Mouse (Mus musculus) adipocyte (in vitro differentiated cells): ENCODE results near the gene Arih1.
"Not testable (repeated sequence)": the region's sequence is repeated elsewhere in the genome, so short reads cannot be mapped to it uniquely, and the experiment has no call there.

Source experiments
- DNase-seq: peaks from one replicate; pipeline ENCODE4 v3.0.0-alpha.2; 2016; ENCODE audit warnings: low spot score

Gene Arih1

GRCm38 (mm10) chr9:59458997-59459510, 27.4 kb downstream of the Arih1 start:
- peak; percentile 80 for DNase-seq

GRCm38 (mm10) chr9:59458416-59458815, 28.0 kb downstream of the Arih1 start:
- no peak for DNase-seq

GRCm38 (mm10) chr9:59457671-59458070, 28.7 kb downstream of the Arih1 start:
- DNase-seq: no peak

GRCm38 (mm10) chr9:59455404-59456068, 30.9 kb downstream of the Arih1 start:
- DNase-seq: no peak

GRCm38 (mm10) chr9:59433729-59434128, 52.7 kb downstream of the Arih1 start:
- DNase-seq: no peak

GRCm38 (mm10) chr9:59431626-59432025, 54.8 kb downstream of the Arih1 start:
- no peak for DNase-seq

GRCm38 (mm10) chr9:59420487-59420886, 65.9 kb downstream of the Arih1 start:
- no peak for DNase-seq

GRCm38 (mm10) chr9:59407271-59407670, 79.1 kb downstream of the Arih1 start:
- DNase-seq: no peak

- no peak for DNase-seq
Observed at GRCm38 (mm10) chr9:59389086-59389485, 97.3 kb downstream of the Arih1 start.

GRCm38 (mm10) chr9:59388311-59388710, 98.1 kb downstream of the Arih1 start:
- no peak for DNase-seq

- no peak for DNase-seq
Observed at GRCm38 (mm10) chr9:59387461-59387860, 99.0 kb downstream of the Arih1 start.

- DNase-seq: no peak
Observed at GRCm38 (mm10) chr9:59375626-59376025, 110.8 kb downstream of the Arih1 start.

- DNase-seq: no peak
Observed at GRCm38 (mm10) chr9:59369646-59370045, 116.8 kb downstream of the Arih1 start.

GRCm38 (mm10) chr9:59369220-59369619, 117.2 kb downstream of the Arih1 start:
- DNase-seq: no peak

- DNase-seq: not testable (repeated sequence)
Observed at GRCm38 (mm10) chr9:59360487-59360886, 125.9 kb downstream of the Arih1 start.

GRCm38 (mm10) chr9:59358041-59358440, 128.4 kb downstream of the Arih1 start:
- DNase-seq: not testable (repeated sequence)

- DNase-seq: peak; percentile 90
Observed at GRCm38 (mm10) chr9:59353253-59353639, 133.2 kb downstream of the Arih1 start, which contains the start of gene Bbs4. Gene Bbs4 (minus strand): TSS chr9:59353508.

GRCm38 (mm10) chr9:59352586-59353252, 133.7 kb downstream of the Arih1 start:
- DNase-seq: peak; percentile 5

GRCm38 (mm10) chr9:59346176-59346575, 140.2 kb downstream of the Arih1 start:
- no peak for DNase-seq

GRCm38 (mm10) chr9:59340002-59340401, 146.4 kb downstream of the Arih1 start:
- peak; percentile 57 for DNase-seq

- DNase-seq: no peak
Observed at GRCm38 (mm10) chr9:59339107-59339506, 147.3 kb downstream of the Arih1 start.

- DNase-seq: no peak
Observed at GRCm38 (mm10) chr9:59338411-59338810, 148.0 kb downstream of the Arih1 start.
